Mouse (Mus musculus) intestine, postnatal 0 days (tissue): ENCODE data around the gene Slc23a3. TPM values are rescaled to one million over a fixed set of nuclear protein-coding genes. Genes with fewer than 3 reads are reported as not detected.

Experiments
- ATAC-seq: fragments of 200-750 bp; cut with Nextera tagmentation; 2 replicates; pipeline ENCODE4 v1.8.0; 2017; ENCODE audit warnings: mild to moderate bottlenecking, moderate TSS enrichment, moderate library complexity
- H3K27ac ChIP-seq: fragments of 300-500 bp; sonication (generic); 2 replicates; pipeline ENCODE4 v1.5.1; 2014; ENCODE audit warnings: mild to moderate bottlenecking, low read depth, low read length, moderate library complexity
- H3K27me3 ChIP-seq: fragments of 300-500 bp; sonication (generic); replicated peaks from 2 replicates; pipeline ENCODE4 v1.6.1; 2014; ENCODE audit warnings: low read length, mixed read lengths; ENCODE audit not compliant: control insufficient read depth, insufficient read depth
- H3K36me3 ChIP-seq: fragments of 300-500 bp; sonication (generic); 2 replicates; pipeline ENCODE4 v1.6.1; 2014; ENCODE audit warnings: mild to moderate bottlenecking, moderate library complexity; ENCODE audit not compliant: control insufficient read depth, insufficient read depth
- H3K4me1 ChIP-seq: fragments of 300-500 bp; sonication (generic); replicated peaks from 2 replicates; pipeline ENCODE4 v1.6.1; 2014; ENCODE audit warnings: antibody characterized with exemption, low read length, mixed read lengths; ENCODE audit not compliant: control insufficient read depth, insufficient read depth
- H3K4me2 ChIP-seq: fragments of 300-500 bp; sonication (generic); replicated peaks from 2 replicates; pipeline ENCODE4 v1.6.1; 2014; ENCODE audit warnings: low read depth, mild to moderate bottlenecking, moderate library complexity
- H3K4me3 ChIP-seq: fragments of 300-500 bp; sonication (generic); 2 replicates; pipeline ENCODE4 v1.5.1; 2014; ENCODE audit warnings: low read depth, low read length
- H3K9ac ChIP-seq: fragments of 300-500 bp; sonication (generic); 2 replicates; pipeline ENCODE4 v1.6.1; 2014; ENCODE audit warnings: mild to moderate bottlenecking, low read depth, low read length
- H3K9me3 ChIP-seq: fragments of 300-500 bp; sonication (generic); 2 replicates; pipeline ENCODE4 v1.6.1; 2016; ENCODE audit warnings: mixed run types; ENCODE audit not compliant: control insufficient read depth
- CTCF ChIP-seq: sonication (generic); IDR thresholded peaks from 2 replicates; pipeline ENCODE4 v1.5.1; 2016; ENCODE audit warnings: low read depth, mild to moderate bottlenecking, control low read depth, antibody characterized with exemption, moderate library complexity
- WGBS: fragments of 180-500 bp; shearing (Covaris S2); extraction: QIAGEN DNeasy Blood & Tissue Kit; methylation state at CpG from one replicate; pipeline ENCODE4 v1.1.7; 2014; 5-methylcytosine and 5-hydroxymethylcytosine counted together
- polyA plus RNA-seq: library from polyadenylated mRNA; unstranded; fragments of >200 nt; fragmentation: Nextera tagmentation; extraction: Ambion mirVana; gene quantifications from 2 replicates; pipeline ENCODE4 v1.2.1, GENCODE M21; 2015

Slc23a3 gene
- polyA plus RNA-seq, 1 experiment from 2014 or later: 3.2 TPM

DNA sequence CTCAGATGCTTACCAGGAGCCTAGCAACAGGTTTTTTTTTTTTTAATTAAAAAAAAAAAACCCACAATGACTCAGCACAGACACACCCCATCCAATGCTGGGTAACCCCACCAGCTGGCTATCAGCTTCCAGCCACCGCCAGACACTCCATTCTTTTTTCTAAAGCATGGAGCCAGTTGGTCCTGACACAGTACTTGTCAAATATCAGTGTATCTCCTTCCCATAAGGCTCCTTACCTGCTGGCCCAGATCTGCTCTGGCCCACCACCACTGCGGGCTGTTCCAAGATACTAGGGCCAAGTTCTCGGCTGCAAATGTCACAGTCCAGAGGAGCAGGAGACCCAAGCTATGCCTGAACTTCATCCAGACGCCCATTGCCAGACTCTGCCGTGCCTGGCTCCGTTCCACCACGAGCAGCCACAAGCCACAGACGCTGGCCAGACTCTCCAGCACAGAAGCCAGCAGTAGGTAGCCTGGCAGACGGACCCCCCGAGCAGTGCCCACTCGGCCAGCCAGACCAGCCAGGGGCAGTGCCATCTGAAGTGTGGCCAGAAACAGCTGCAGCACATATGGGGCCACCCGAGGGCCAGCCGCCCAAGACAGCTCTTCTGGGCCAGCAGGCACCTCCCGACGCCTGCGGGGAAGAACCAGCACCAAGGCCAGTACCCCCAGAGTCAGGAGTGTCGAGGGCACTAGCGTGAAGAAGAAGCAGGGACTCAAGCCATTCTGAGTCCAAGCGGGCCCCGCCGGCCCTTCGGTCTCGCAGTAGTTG lies 45.8 kb upstream of the Slc23a3 start:
- Histone ChIP-seq H3K27me3 (no peaks in the 10 kb centered on the region), H3K36me3 (peaks cover 47% of the 10 kb centered on the region), H3K9me3 (no peaks in the 10 kb centered on the region), H3K4me2 (peak overlapping the region; percentile 98), H3K9ac (peak overlapping the region; percentile 38), H3K27ac (no peak overlapping the region), H3K4me1 (0 out of 2 replicates have a peak, but pooled peaks cover 2% of the 10 kb centered on the region), H3K4me3 (peak overlapping the region; percentile 60)
- peak; percentile 37 for ATAC-seq
- WGBS: 5% methylated on average over 23 of the region's 23 CpGs
- TF ChIP-seq CTCF: no peak

- H3K27me3 ChIP-seq: no peaks in the 10 kb centered on the region
- H3K27ac ChIP-seq: peak within 1 kb of the TSS; percentile 91
- H3K4me3 ChIP-seq: peak within 1 kb of the TSS; percentile 84
- peaks cover 7% of the 10 kb centered on the region; the same call in 1 of the 2 replicates for H3K4me1 ChIP-seq
- ATAC-seq: peak; percentile 99
- H3K9ac ChIP-seq: peak within 1 kb of the TSS; percentile 69
- under 1% methylated on average over 59 of the region's 59 CpGs for WGBS
- TF ChIP-seq CTCF: 0 out of 2 replicates have a peak, but pooled peaks have one; percentile 32
- H3K4me2 ChIP-seq: peak within 1 kb of the TSS; percentile 68
- H3K9me3 ChIP-seq: no peaks in the 10 kb centered on the region
- H3K36me3 ChIP-seq: peaks cover 39% of the 10 kb centered on the region
Observed at GRCm38 (mm10) chr1:75168472-75169464, 35.1 kb upstream of the Slc23a3 start, which contains the start of gene Zfand2b. Gene Zfand2b (plus strand): TSS chr1:75168646.

- TF ChIP-seq CTCF: no peak
- Histone ChIP-seq H3K4me2 (peak overlapping the region; percentile 68), H3K4me3 (peak overlapping the region; percentile 84), H3K9ac (peak overlapping the region; percentile 69; the same call in 1 of the 2 replicates), H3K9me3 (no peaks in the 10 kb centered on the region), H3K36me3 (peaks cover 35% of the 10 kb centered on the region), H3K27me3 (no peaks in the 10 kb centered on the region), H3K27ac (no peak overlapping the region), H3K4me1 (peaks cover 7% of the 10 kb centered on the region; the same call in 1 of the 2 replicates)
- ATAC-seq: 0 out of 2 replicates have a peak, but pooled peaks have one; percentile 0
- 9% methylated on average over 7 of the region's 7 CpGs for WGBS
Observed at GRCm38 (mm10) chr1:75168093-75168471, 34.4 kb upstream of the Slc23a3 start.

GRCm38 (mm10) chr1:75160256-75160617 lies 26.5 kb upstream of the Slc23a3 start:
- Histone ChIP-seq H3K4me1 (no peaks in the 10 kb centered on the region), H3K36me3 (no peaks in the 10 kb centered on the region), H3K9ac (no peak overlapping the region), H3K9me3 (no peaks in the 10 kb centered on the region), H3K27me3 (no peaks in the 10 kb centered on the region), H3K4me3 (no peak overlapping the region), H3K27ac (no peak overlapping the region), H3K4me2 (no peak overlapping the region)
- 83% methylated on average over 4 of the region's 4 CpGs for WGBS
- ATAC-seq: no peak
- TF ChIP-seq CTCF: no peak

DNA sequence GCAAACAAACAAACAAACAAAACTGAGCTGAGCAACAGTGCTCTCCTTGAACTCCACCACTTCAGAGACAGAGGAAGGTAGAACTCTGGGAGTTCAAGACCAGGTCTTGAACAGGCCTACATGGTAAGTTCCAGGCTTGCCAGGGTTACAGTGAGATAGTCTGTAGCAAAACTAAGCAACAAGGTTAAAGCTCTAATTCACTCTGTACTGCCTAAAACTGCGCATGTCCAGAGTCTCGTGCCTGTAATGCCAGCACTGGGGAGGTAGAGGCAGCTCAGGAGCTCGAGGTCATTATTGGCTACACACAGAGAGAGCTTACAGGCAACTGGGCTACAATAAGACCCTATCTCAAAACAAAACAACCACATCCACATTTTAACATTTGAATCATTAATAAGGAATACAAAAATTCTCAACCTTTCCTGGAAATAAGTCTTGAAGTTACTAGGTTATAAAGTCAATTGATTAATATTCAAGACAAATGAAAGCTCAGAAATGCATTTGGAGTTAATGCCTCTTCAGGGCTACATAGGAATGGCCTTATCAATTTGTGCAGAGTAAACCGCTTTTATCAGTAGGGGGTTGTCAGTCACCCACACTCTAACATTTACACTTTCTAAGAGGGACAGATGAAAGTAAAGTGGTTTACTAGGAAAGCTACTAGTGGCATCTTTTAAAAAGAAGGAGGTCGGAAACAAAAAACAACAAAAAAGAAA lies 26.0 kb upstream of the Slc23a3 start:
- TF ChIP-seq CTCF: no peak
- Histone ChIP-seq H3K27me3 (no peaks in the 10 kb centered on the region), H3K9me3 (no peaks in the 10 kb centered on the region), H3K4me3 (no peak overlapping the region), H3K4me2 (no peak overlapping the region), H3K4me1 (no peaks in the 10 kb centered on the region), H3K36me3 (no peaks in the 10 kb centered on the region), H3K9ac (no peak overlapping the region), H3K27ac (no peak overlapping the region)
- no peak for ATAC-seq
- WGBS: 61% methylated on average over 5 of the region's 5 CpGs
